Mouse (Mus musculus) right cerebral cortex, adult 2 months (tissue): ENCODE measurements at regions not wholly inside any gene's neighbourhood (a gene's known extent, or its start where the extent isn't known, plus 50 kb on each side); places are given as distances from the start of the nearest gene placed in this dataset.
"Not testable (repeated sequence)": the region's sequence is repeated elsewhere in the genome, so short reads cannot be mapped to it uniquely, and the experiment has no call there.

ENCODE experiments used
- DNase-seq, 2 experiments: peaks; one replicate each; pipeline ENCODE4 v3.0.0; 2021 to 2022; ENCODE audit warnings: low spot score in 2 of 2

- DNase-seq, result no peak
Observed at GRCm38 (mm10) chr8:99763012-99763411, 346.7 kb upstream of the Cdh8 start.

- no peak for DNase-seq
Observed at GRCm38 (mm10) chr8:99736190-99736589, 319.9 kb upstream of the Cdh8 start.

DNA sequence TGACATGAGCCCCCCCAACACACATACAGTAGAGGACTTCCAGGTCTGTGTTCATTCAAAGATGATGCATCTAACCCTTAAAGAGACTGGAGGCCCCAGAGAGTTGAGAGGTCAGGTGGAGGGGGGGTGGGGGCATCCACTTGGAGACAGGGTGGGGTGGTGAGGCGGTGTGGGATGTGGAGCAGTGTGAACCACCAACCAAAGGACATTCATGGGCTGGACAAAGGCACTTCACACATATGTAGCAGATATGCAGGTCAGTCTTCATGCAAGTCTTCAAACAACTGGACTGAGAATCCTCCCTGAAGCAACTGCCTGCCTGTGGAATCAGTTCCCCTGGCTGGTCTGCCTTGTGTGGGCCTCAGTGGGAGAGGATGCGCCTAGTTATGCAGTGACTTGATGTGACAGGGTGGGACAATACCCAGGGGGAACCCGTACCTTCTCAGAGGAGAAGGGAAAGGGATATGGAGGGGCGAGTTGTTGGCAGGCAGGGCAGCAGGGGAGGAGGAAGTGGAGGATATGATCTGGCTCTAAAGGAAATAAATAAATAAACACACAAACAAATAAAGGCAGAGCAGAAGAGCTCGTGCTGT is 308.5 kb upstream of the Cdh8 start:
- no peak for DNase-seq

GRCm38 (mm10) chr8:99718927-99719326 is 302.7 kb upstream of the Cdh8 start:
- DNase-seq, result no peak

DNA sequence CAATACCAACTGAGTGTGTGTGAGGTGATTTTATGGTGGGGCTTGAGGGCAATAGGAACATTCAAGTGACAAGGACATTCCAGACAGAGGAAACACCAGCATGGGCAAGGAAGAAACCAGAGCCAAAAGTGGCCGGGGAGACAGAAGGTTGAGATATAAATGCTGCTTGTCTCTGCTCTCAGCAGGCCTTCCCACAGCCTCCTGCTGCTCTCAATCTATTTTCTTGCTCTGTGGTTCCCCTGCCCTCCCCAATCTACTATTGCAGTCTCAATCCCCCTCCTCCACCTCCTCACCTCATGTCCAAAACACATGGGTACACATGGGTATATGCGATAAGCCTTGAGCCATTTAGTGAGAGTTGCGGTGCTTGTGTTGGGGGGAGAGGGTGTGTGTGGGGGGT is 265.4 kb upstream of the Cdh8 start:
- peak in 1 of 2 experiments; percentile 3 for DNase-seq

GRCm38 (mm10) chr8:99679253-99679899 is 263.1 kb upstream of the Cdh8 start:
- DNase-seq, result not testable (repeated sequence)

DNA sequence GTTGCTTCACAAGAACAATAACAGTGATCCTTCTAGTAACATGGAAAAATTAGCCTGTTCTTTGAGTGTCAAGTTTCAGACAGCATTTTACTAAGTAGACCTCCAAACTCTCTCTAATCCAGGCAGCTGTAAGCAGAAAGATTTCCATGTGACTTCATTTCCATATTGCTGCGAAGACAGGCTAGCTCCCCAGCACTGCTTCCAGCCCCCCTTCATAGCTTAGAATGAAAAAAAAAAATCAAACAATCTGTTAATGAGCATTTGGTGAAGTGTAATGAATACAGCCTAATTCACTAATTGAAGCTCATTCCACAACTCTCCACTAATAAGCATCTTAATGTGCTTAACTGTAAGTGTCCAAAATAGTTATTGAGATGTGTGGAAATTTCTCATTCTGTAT is 251.4 kb upstream of the Cdh8 start:
- DNase-seq, result not testable (repeated sequence)

DNA sequence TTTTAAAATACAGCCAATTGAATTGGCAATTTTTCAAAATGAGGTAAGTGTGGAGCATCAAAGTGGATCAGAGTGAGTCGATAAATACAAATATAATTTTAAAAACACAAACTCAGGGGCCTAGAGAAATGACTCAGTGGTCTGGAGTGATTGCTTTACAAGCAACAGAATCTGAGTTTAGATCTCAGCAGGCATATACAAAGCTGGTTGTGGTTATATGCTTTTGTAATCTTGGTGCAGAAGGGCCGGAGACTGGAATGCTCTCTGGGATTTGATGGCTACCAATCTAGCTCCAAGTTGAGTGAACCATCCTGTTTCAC is 235.0 kb upstream of the Cdh8 start:
- DNase-seq, result no peak

- DNase-seq, result no peak
Observed at GRCm38 (mm10) chr8:99650587-99651301, 234.5 kb upstream of the Cdh8 start.

- DNase-seq, result no peak
Observed at GRCm38 (mm10) chr8:99640543-99640942, 224.3 kb upstream of the Cdh8 start.

DNA sequence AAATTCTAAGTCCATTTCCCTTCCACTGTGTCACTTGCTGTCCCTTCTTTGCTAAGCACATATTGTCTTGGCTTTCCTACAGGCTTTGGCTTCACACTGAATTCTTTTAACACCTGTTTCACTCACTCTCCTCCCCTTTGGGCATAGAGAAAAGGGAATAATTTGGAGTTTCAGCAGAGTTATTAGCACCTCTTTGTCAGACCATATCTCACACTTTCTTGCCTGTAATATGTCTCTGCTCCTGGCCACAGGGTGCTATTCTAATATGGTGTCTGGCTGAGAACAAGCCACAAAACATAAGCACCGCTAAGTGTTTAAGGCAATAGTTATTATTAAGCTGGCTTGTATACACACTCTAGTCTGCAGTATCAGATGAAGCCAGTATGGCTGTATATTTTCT is 214.7 kb upstream of the Cdh8 start:
- not testable (repeated sequence) for DNase-seq

DNA sequence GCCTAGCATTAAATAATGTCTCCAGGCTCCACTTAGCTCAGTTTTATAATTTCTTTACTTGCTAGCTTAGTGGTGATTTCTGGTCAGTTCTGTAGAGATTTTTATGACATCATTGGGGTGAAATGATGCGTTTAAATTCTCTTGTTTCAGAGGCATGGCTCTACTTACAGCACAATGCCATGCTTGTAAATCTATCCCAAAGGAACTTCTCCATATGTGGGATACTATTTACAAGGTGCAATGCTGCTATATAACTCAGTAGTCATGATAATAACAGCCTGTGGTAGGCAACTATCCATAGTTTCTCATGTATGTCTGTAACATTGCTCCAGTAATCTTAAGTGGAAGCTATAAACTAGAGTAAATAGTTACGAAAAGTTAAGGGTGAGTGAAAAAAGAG is 205.4 kb upstream of the Cdh8 start:
- DNase-seq, result no peak

GRCm38 (mm10) chr8:99604327-99604726 is 188.1 kb upstream of the Cdh8 start:
- peak; percentile 5 to 6 for DNase-seq

DNA sequence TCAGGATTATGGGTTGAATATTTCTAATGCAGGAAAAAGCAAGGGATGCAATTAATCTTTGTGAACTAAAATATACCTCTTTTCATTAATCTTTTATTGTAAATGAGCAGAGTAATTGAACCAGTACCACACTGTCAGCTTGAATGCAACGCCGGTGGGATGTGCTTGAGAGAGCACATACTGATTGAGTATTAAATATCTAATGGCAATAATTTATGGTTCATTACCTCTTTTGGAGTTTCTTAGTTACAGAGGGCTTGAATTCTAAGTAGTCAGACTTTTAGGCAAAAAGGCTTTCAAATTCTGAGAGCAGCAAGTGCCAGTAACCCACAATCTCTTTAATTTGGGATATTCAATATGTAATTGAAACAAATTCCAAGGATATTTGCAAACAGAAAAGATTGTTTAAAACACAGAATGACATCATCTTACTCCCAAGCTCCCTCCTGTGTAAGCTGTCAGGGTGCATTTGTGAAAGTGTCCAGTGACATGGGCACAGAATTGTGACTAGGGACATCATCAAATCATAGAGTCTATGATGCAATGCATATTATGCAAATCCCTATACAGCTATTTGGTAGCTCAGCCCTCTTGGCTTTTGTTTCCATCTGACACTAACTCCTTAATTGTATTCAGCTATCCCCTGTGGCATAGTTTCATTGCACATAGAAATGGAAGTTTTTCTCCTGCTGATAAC is 175.2 kb upstream of the Cdh8 start:
- DNase-seq, result no peak

DNA sequence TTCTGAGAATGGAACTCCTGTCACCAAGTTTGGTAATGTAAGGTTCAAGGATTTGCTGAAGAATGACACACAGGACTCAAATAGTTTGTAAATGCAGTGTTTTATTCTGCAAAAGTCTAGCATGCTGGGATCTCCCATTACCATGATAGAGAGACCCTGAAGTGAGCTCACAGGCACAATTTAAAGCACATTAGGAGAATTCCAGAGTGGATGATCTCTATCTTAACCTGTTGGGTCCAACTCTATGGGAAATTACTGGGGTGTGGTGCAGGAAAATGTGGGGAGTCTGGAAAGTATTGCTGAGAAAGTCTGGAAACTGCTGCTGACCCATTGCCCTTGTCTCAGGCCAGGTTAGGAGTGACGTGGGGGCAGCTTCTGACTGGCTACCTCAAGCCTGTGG is 127.8 kb upstream of the Cdh8 start:
- DNase-seq, result no peak

GRCm38 (mm10) chr8:99532686-99533415 is 116.6 kb upstream of the Cdh8 start:
- peak; percentile 8 to 17 for DNase-seq

DNA sequence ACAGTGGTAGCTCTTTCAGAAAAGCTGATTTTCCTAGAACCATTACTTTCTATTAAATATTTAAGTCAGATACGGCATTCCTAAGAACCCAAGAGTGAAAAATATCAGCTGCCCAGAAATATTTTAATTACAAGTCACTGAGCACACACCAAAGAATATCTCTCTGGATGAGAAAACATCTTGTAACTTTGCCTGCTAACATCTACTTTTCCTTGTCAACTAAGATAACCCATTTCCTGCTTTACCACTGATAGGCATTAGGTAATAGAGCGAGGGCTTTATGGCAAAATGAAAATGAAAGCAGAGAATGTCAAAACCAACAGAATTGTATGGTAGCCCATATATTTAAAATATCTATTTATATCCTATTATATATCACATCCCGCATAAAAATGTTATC is 85.8 kb upstream of the Cdh8 start:
- DNase-seq, result no peak
